Mouse (Mus musculus): ENCODE data around the gene D430041D05Rik.

DNA sequence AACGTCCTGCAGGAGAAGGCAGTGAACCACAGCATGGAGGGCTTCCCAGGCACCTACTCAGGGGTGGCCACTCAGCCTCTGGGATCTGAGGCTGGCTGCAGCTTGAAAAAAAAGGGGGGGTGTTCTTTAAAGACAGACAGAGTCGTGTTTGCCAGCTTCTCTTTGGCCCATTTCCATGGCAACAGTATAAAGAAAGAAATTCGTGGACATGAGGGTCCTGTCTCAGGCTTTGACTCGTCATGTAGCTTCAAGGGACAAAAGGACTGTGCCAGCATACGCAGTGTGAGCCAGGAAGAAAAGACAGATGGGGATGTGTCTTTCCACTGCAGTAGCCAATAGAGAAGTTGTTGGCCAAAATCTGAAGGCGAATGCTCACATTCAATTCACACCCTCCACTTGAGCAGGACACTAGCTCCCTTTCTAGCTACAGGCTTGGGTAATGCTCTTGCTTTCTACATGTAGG, 42.9 kb downstream of the D430041D05Rik start:
- no peak for TF ChIP-seq GATA1 (IDR thresholded peaks at IDR 0.05; ENCODE audit: borderline replicate concordance, low read length)
- TF ChIP-seq FLI1 (IDR thresholded peaks at IDR 0.05; ENCODE audit: low read length), result no peak
